Mouse (Mus musculus): ENCODE measurements around the gene Vmn2r85.

- TF ChIP-seq CTCF (IDR thresholded peaks at IDR 0.05; ENCODE audit: borderline replicate concordance, control insufficient read depth, extremely low read depth, insufficient read depth, low read length, poor library complexity) (no peak), POLR2A (IDR thresholded peaks at IDR 0.05; ENCODE audit: control insufficient read depth, extremely low read depth, insufficient read depth, low read length, poor library complexity) (no peak)
Observed at GRCm38 (mm10) chr10:130371644-130372043, 57.9 kb downstream of the Vmn2r85 start.
